Mouse (Mus musculus) liver, embryonic 11.5 days (tissue): ENCODE results near the gene Clk3. TPM values are rescaled to one million over a fixed set of nuclear protein-coding genes. Genes with fewer than 3 reads are reported as not detected.
"Not testable (repeated sequence)": the region's sequence is repeated elsewhere in the genome, so short reads cannot be mapped to it uniquely, and the experiment has no call there.

Source experiments
- ATAC-seq: fragments of 200-750 bp; cut with Nextera tagmentation; replicated peaks from 2 replicates; pipeline ENCODE4 v1.8.0; 2017; ENCODE audit warnings: moderate number of reproducible peaks, mild to moderate bottlenecking, moderate TSS enrichment, moderate library complexity; ENCODE audit not compliant: low FRiP score
- DNase-seq: peaks from one replicate; pipeline ENCODE4 v3.0.0-alpha.2; 2017; ENCODE audit warnings: low spot score
- H3K27ac ChIP-seq: fragments of 300-500 bp; sonication (generic); 2 replicates; pipeline ENCODE4 v1.5.1; 2014; ENCODE audit warnings: mild to moderate bottlenecking, low read depth, low read length, control low read depth
- H3K27me3 ChIP-seq: fragments of 300-500 bp; sonication (generic); replicated peaks from 2 replicates; pipeline ENCODE4 v1.6.1; 2014; ENCODE audit warnings: low read length, mixed read lengths; ENCODE audit not compliant: control insufficient read depth, insufficient read depth
- H3K36me3 ChIP-seq: fragments of 300-500 bp; sonication (generic); 2 replicates; pipeline ENCODE4 v1.6.1; 2014; ENCODE audit warnings: mild to moderate bottlenecking, low read length, moderate library complexity, mixed read lengths; ENCODE audit not compliant: control insufficient read depth, insufficient read depth
- H3K4me1 ChIP-seq: fragments of 300-500 bp; sonication (generic); replicated peaks from 2 replicates; pipeline ENCODE4 v1.6.1; 2014; ENCODE audit warnings: low read length, mixed read lengths; ENCODE audit not compliant: control insufficient read depth, insufficient read depth
- H3K4me2 ChIP-seq: fragments of 300-500 bp; sonication (generic); 2 replicates; pipeline ENCODE4 v1.6.1; 2014; ENCODE audit warnings: mild to moderate bottlenecking, control low read depth, moderate library complexity
- H3K4me3 ChIP-seq: fragments of 300-500 bp; sonication (generic); 2 replicates; pipeline ENCODE4 v1.5.1; 2014; ENCODE audit warnings: low read depth, low read length, control low read depth
- H3K9ac ChIP-seq: fragments of 300-500 bp; sonication (generic); 2 replicates; pipeline ENCODE4 v1.6.1; 2014; ENCODE audit warnings: low read depth, low read length, control low read depth
- H3K9me3 ChIP-seq: fragments of 300-500 bp; sonication (generic); 2 replicates; pipeline ENCODE4 v1.6.1; 2016; ENCODE audit warnings: low read length, inconsistent platforms, mixed read lengths; ENCODE audit not compliant: control insufficient read depth
- WGBS: fragments of 180-500 bp; shearing (Covaris S2); extraction: QIAGEN DNeasy Blood & Tissue Kit; methylation state at CpG from one replicate; pipeline ENCODE4 v1.1.7; 2014; 5-methylcytosine and 5-hydroxymethylcytosine counted together
- polyA plus RNA-seq: library from polyadenylated mRNA; unstranded; fragments of >200 nt; fragmentation: Nextera tagmentation; extraction: Ambion mirVana; gene quantifications from 2 replicates; pipeline ENCODE4 v1.2.1, GENCODE M21; 2014

Gene Clk3
- polyA plus RNA-seq, 1 experiment from 2014 or later, result 85.0 TPM

DNA sequence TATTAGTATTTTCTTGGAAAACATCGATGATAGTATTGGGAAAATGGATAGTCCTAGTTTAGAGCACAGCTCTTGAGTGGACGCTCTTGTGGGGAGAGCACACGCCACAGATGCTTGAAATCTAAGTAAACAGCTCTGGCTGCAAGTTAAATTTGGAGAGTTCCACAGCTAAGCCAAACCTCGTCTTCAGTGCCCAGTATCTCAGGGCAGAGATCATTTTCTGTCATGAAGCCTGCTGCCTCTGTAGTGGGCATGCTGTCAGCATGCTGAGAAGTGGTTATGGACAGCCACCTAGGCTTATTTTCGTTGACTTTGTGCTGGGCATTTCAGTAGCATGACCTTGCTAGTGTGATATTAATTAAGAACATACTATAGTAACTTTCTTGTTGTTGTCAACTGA, 41.9 kb downstream of the Clk3 start:
- H3K27me3 ChIP-seq, result no peaks in the 10 kb centered on the region
- no peak overlapping the region for H3K4me3 ChIP-seq
- WGBS, result 88% methylated on average over 5 of the region's 5 CpGs
- H3K9ac ChIP-seq, result no peak overlapping the region
- no peak for ATAC-seq
- H3K9me3 ChIP-seq, result no peaks in the 10 kb centered on the region
- H3K4me1 ChIP-seq, result no peaks in the 10 kb centered on the region
- DNase-seq, result no peak
- no peak overlapping the region for H3K27ac ChIP-seq
- no peak overlapping the region for H3K4me2 ChIP-seq
- peaks cover 27% of the 10 kb centered on the region for H3K36me3 ChIP-seq

DNA sequence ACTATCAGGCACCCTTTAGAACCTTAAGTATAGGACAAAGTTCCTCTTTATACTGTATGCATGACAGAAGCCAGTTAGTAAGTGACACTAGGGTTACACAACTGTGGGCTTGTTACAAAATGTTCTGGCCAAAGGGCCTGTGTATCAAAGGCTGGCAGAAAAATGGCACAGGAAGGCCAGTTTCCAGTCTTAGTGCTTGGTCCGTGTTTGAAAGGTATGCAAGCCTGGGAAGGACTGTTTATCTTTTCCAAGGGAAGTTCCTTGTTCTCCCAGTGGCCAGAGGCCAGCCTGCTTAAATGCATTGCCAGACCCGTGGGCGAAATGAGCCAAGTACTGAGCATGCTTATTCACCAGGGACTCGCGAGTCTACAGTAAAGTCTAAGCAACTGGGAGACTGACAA, 42.3 kb downstream of the Clk3 start:
- H3K4me1 ChIP-seq, result no peaks in the 10 kb centered on the region
- no peaks in the 10 kb centered on the region for H3K9me3 ChIP-seq
- H3K36me3 ChIP-seq, result peaks cover 27% of the 10 kb centered on the region
- DNase-seq (no peak), ATAC-seq (no peak)
- 75% methylated on average over 5 of the region's 5 CpGs for WGBS
- no peak overlapping the region for H3K9ac ChIP-seq
- no peak overlapping the region for H3K4me3 ChIP-seq
- H3K27ac ChIP-seq, result no peak overlapping the region
- H3K27me3 ChIP-seq, result no peaks in the 10 kb centered on the region
- H3K4me2 ChIP-seq, result no peak overlapping the region

DNA sequence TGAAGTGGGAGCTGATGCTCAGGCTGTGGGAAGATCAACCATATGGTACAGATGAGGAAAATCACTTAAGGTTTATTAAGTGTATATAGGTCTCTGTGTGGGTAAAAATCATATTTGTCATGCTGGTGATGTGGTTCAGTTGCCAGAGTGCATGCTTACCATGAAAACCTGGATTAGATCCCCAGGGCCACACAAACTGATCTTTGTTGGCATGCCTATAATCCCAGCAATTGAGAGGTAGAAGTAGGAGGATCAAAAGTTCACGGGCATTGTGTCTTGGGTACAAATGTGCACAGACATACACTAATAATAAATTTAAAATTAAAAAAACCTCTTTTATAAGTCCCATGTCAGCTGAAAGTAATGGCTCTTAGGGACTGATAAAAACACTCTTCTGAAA, 43.3 kb downstream of the Clk3 start:
- H3K4me3 ChIP-seq, result no peak overlapping the region
- no peaks in the 10 kb centered on the region for H3K4me1 ChIP-seq
- no peak overlapping the region for H3K27ac ChIP-seq
- 84% methylated on average over 1 of the region's 1 CpGs for WGBS
- no peaks in the 10 kb centered on the region for H3K9me3 ChIP-seq
- peaks cover 24% of the 10 kb centered on the region for H3K36me3 ChIP-seq
- DNase-seq, result no peak
- no peak overlapping the region for H3K9ac ChIP-seq
- ATAC-seq, result no peak
- no peaks in the 10 kb centered on the region for H3K27me3 ChIP-seq
- no peak overlapping the region for H3K4me2 ChIP-seq

DNA sequence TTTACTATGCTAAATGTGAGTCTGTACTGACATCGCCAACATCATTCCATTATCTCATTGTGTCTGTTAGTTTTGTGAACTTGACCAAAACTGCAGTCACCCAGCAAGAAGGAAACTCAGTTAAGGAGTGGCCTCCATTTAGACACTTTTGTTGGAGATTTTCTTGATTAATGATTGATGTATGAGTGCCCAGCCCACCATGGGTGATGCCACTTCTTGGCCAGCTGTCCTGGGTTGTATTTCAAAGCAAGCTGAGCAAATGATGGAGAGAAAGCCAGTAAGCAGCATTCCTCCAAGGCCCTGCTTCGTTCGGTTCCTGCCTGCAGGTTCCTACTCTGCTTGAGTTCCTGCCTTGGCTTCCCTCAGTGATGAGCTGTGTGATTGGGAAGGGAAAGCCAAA, 44.9 kb downstream of the Clk3 start:
- 87% methylated on average over 3 of the region's 3 CpGs for WGBS
- peaks cover 24% of the 10 kb centered on the region for H3K36me3 ChIP-seq

DNA sequence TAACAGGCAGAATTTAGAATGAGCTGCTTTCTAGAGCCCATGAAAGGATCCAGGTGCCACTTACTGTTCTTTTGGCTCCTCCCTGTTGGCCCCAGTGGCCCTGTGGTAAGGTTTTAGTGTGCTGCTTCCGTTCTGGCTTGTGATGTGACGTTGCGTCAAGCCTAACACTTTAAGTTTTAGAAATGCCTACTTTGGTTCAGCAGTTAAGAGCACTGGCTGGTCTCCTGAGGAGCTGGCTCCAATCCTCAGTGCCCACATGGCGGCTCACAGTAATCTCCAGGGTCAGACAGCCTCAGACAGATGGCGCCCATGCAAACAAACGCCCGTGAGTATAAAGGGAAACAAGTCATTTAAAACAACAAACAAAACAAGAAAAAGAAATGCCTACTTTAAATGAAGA, 47.3 kb downstream of the Clk3 start:
- peaks cover 33% of the 10 kb centered on the region for H3K36me3 ChIP-seq

More for the DNA sequence above, 44.9 kb downstream of the Clk3 start:
- ATAC-seq (no peak), DNase-seq (no peak)
- H3K4me1 ChIP-seq, result no peaks in the 10 kb centered on the region
- no peaks in the 10 kb centered on the region for H3K9me3 ChIP-seq
- no peak overlapping the region for H3K9ac ChIP-seq
- H3K4me2 ChIP-seq, result no peak overlapping the region
- no peak overlapping the region for H3K4me3 ChIP-seq
- no peak overlapping the region for H3K27ac ChIP-seq
- H3K27me3 ChIP-seq, result no peaks in the 10 kb centered on the region

DNA sequence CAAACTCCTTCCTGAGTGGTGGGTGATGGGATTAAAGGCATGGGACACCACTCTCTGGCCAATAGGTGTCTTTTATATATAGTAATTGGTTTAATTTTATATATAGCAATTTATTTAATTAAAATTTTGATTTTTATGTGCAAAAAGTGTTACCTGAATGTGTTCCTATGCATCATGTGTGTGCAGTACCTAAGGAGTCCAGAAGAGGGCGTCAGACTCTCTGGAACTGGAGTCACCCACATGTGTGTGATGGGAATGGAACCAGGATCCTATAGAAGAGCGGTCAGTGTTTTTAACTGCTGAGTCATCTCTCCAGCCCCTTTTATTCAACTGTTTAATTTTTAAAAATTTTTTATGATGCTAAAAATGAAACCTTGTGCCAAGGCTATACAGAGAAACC, 53.5 kb downstream of the Clk3 start:
- Histone ChIP-seq H3K9ac (no peak overlapping the region), H3K4me3 (no peak overlapping the region), H3K9me3 (0 out of 2 replicates have a peak, but pooled peaks cover 5% of the 10 kb centered on the region), H3K4me2 (no peak overlapping the region), H3K4me1 (no peaks in the 10 kb centered on the region), H3K36me3 (peaks cover 29% of the 10 kb centered on the region), H3K27me3 (no peaks in the 10 kb centered on the region), H3K27ac (no peak overlapping the region)
- DNase-seq (no peak), ATAC-seq (no peak)
- 65% methylated on average over 2 of the region's 2 CpGs for WGBS

More for the DNA sequence above, 47.3 kb downstream of the Clk3 start:
- no peak overlapping the region for H3K4me3 ChIP-seq
- H3K4me2 ChIP-seq, result no peak overlapping the region
- ATAC-seq, result no peak
- H3K9ac ChIP-seq, result no peak overlapping the region
- no peaks in the 10 kb centered on the region for H3K27me3 ChIP-seq
- DNase-seq, result no peak
- H3K9me3 ChIP-seq, result no peaks in the 10 kb centered on the region
- H3K27ac ChIP-seq, result no peak overlapping the region
- H3K4me1 ChIP-seq, result no peaks in the 10 kb centered on the region
- WGBS, result 89% methylated on average over 7 of the region's 7 CpGs

DNA sequence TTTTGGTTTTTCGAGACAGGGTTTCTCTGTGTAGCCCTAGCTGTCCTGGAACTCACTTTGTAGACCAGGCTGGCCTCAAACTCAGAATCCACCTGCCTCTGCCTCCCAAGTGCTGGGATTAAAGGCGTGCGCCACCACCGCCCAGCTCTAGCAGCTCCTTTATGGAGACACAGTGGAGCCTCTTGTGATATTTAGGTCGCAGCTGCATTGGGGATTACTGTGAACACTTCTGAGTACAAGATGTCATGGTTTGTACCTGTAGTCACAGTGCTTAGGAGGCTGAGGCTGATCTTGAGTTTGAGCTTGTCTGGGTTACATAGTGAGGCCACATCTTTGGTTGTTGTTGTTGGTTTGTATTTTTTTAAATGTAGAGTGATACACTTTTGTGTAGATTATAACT, 55.4 kb downstream of the Clk3 start:
- not testable (repeated sequence) for H3K4me1 ChIP-seq, ATAC-seq, DNase-seq, H3K4me3 ChIP-seq, H3K9ac ChIP-seq, H3K27ac ChIP-seq, H3K9me3 ChIP-seq, H3K27me3 ChIP-seq, H3K4me2 ChIP-seq
- 86% methylated on average over 4 of the region's 5 CpGs for WGBS
- peaks cover 16% of the 10 kb centered on the region for H3K36me3 ChIP-seq

DNA sequence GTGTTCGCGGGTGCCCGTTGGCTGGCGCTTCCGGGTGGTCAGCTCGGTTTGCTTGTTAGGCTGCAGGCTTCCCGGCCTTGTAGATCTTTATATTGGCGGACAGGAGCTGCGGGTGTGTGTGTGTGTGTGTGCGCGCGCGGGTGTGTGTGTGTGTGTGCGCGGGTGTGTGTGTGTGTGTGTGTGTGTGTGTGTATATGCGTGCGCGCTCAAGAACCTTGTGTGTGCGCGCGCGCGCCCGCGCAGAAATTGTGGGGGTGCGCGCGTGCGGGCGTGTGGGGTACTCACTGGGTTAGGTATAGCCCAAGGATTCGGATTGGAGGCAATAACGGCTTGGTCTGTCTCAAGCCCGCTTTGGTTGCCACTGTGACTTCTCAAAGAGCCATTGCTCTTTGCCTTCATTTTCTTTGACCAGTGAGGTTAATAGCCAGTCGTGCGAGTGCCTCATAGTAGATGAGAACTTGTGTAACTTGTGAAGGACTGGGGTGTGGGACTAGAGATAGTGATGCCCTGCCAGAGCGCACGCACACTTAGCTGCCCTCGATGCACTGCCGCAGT, 56.9 kb downstream of the Clk3 start:
- H3K4me2 ChIP-seq, result peak overlapping the region; percentile 80
- peak; percentile 52 for DNase-seq
- WGBS, result 2% methylated on average over 39 of the region's 39 CpGs
- H3K27me3 ChIP-seq, result no peaks in the 10 kb centered on the region
- peak overlapping the region; percentile 94 for H3K4me3 ChIP-seq
- H3K27ac ChIP-seq, result peak overlapping the region; percentile 81
- peaks cover 8% of the 10 kb centered on the region for H3K36me3 ChIP-seq
- H3K9ac ChIP-seq, result peak overlapping the region; percentile 91
- H3K4me1 ChIP-seq, result no peaks in the 10 kb centered on the region
- ATAC-seq, result peak; percentile 81
- H3K9me3 ChIP-seq, result 0 out of 2 replicates have a peak, but pooled peaks cover 5% of the 10 kb centered on the region

DNA sequence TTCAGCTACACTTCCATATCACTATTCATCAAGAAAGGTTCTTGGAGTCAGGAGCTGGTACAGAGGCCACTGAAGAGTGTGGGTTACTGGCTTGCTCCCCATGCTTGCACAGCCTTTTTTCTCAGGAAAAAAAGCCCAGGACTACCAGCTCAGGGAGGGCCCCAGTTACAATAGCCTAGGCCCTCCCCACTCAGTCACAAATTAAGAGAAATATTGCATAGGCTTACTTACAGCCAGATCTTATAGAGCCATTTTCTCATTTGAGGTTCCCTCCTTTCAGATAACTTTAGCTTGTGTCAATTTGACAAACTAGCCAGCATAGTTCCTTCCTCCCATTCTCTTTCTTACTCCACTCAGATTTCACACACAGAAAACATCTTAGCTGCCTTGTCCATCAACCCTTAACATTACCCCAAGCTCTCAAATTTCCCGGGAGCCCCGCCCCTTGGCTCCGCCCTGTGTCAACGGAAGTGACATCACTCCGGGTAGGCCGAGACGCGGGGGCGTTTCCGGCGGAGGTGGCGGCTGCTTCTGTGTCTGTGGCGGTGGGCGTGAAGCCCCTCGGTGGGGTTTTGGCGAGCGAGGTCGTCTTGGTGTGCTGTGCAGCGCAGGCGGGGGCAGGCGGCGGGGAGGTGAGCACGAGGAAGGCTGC, 57.5 kb downstream of the Clk3 start, which contains the start of gene Edc3:
TSS of gene Edc3 (plus strand) at position 473 of the 652 bp plus-strand sequence.
- no peaks in the 10 kb centered on the region for H3K4me1 ChIP-seq
- H3K9ac ChIP-seq, result peak within 1 kb of the TSS; percentile 91
- peak within 1 kb of the TSS; percentile 94 for H3K4me3 ChIP-seq
- H3K9me3 ChIP-seq, result 0 out of 2 replicates have a peak, but pooled peaks cover 5% of the 10 kb centered on the region
- peak within 1 kb of the TSS; percentile 81 for H3K27ac ChIP-seq
- H3K4me2 ChIP-seq, result peak within 1 kb of the TSS; percentile 80
- DNase-seq (peak; percentile 91), ATAC-seq (peak; percentile 88)
- H3K36me3 ChIP-seq, result peaks cover 4% of the 10 kb centered on the region; the same call in 1 of the 2 replicates
- H3K27me3 ChIP-seq, result no peaks in the 10 kb centered on the region
- under 1% methylated on average over 23 of the region's 23 CpGs for WGBS
